Mouse (Mus musculus) forebrain, embryonic 14.5 days (tissue): Measurements from ENCODE around the gene Ltbp2. TPM values are rescaled to one million over a fixed set of nuclear protein-coding genes. Genes with fewer than 3 reads are reported as not detected.

Experiments
- ATAC-seq: fragments of 200-750 bp; cut with Nextera tagmentation; 2 replicates; pipeline ENCODE4 v1.8.0; 2017; ENCODE audit warnings: mild to moderate bottlenecking, moderate library complexity
- DNase-seq: peaks from one replicate; pipeline ENCODE4 v3.0.0-alpha.2; 2015; ENCODE audit warnings: low spot score
- H3K27ac ChIP-seq: fragments of 300-500 bp; sonication (generic); 2 replicates; pipeline ENCODE4 v1.5.1; 2014; ENCODE audit warnings: low read depth, mild to moderate bottlenecking, control low read depth, low read length, moderate library complexity
- H3K27me3 ChIP-seq: fragments of 300-500 bp; sonication (generic); replicated peaks from 2 replicates; pipeline ENCODE4 v1.6.1; 2014; ENCODE audit warnings: low read length, control low read depth, mixed read lengths; ENCODE audit not compliant: control insufficient read depth, insufficient read depth
- H3K36me3 ChIP-seq: fragments of 300-500 bp; sonication (generic); 2 replicates; pipeline ENCODE4 v1.6.1; 2014; ENCODE audit warnings: low read length, control low read depth; ENCODE audit not compliant: control insufficient read depth, insufficient read depth
- H3K4me1 ChIP-seq: fragments of 300-500 bp; sonication (generic); 2 replicates; pipeline ENCODE4 v1.6.1; 2014; ENCODE audit warnings: antibody characterized with exemption, low read length, control low read depth; ENCODE audit not compliant: control insufficient read depth, insufficient read depth
- H3K4me2 ChIP-seq: fragments of 300-500 bp; sonication (generic); 2 replicates; pipeline ENCODE4 v1.6.1; 2014; ENCODE audit warnings: mild to moderate bottlenecking, control low read depth, low read length
- H3K4me3 ChIP-seq: fragments of 300-500 bp; sonication (generic); 2 replicates; pipeline ENCODE4 v1.5.1; 2014; ENCODE audit warnings: low read depth, low read length, control low read depth
- H3K9ac ChIP-seq: fragments of 300-500 bp; sonication (generic); 2 replicates; pipeline ENCODE4 v1.6.1; 2014; ENCODE audit warnings: mild to moderate bottlenecking, low read length, control low read depth, moderate library complexity
- H3K9me3 ChIP-seq: fragments of 300-500 bp; sonication (generic); replicated peaks from 2 replicates; pipeline ENCODE4 v1.6.1; 2016; ENCODE audit warnings: low read length, control low read depth, mixed read lengths; ENCODE audit not compliant: control insufficient read depth
- WGBS: fragments of 180-500 bp; shearing (Covaris S2); extraction: QIAGEN DNeasy Blood & Tissue Kit; methylation state at CpG from one replicate; pipeline ENCODE4 v1.1.7; 2014; 5-methylcytosine and 5-hydroxymethylcytosine counted together
- polyA plus RNA-seq: library from polyadenylated mRNA; unstranded; fragments of >200 nt; fragmentation: Nextera tagmentation; extraction: Ambion mirVana; gene quantifications from 2 replicates; pipeline ENCODE4 v1.2.1, GENCODE M21; 2014

Gene Ltbp2
- polyA plus RNA-seq, 1 experiment from 2014 or later = not detected

DNA sequence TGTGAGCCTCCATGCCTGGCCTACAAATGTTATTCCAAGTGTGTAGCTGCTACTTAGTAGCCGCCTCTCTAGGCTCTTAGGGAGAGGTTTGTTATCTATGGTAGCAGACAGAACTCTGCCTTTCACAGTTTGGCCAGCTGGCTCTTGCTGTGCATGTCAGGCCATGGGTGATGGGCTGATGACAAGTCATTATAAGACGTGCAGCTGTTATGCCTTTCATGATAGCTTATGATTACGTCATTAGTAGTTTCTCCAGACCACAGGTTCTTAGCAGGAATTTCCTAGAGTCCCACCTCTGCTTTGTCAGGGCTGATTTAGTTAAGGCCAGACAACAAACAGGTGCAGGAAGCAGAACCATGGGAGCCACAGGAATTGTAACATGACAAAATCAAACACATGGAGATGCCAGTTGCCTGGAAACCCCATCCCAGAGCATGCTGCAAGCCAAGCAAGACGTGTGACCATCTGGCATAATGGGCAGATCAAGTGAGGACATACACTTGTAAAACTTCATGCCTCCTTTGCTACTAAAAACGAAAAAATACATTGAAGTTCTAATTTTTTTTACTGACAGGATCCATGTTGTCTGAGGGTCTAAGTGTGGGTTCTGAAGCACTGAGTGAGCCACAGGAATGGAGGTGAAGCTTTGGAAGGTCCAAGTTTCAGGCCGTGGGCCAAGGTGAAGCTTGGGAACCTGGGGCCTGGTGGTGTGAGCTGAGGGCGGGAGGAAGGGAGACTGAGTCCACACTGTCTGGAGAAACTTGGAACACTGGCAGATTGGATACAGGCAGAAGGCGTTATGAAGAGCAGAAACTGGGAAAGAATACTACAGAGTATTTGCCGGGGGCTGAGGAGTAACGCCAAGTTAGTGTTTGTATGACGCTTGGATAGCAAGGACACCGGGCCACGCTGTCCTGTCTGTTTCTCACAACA lies 56.8 kb downstream of the Ltbp2 start:
- Histone ChIP-seq H3K9me3 (no peaks in the 10 kb centered on the region), H3K27me3 (no peaks in the 10 kb centered on the region), H3K4me3 (no peak overlapping the region), H3K27ac (no peak overlapping the region), H3K36me3 (no peaks in the 10 kb centered on the region), H3K4me2 (no peak overlapping the region), H3K4me1 (no peaks in the 10 kb centered on the region), H3K9ac (no peak overlapping the region)
- DNase-seq (peak; percentile 23), ATAC-seq (no peak)
- WGBS = 81% methylated on average over 13 of the region's 13 CpGs

DNA sequence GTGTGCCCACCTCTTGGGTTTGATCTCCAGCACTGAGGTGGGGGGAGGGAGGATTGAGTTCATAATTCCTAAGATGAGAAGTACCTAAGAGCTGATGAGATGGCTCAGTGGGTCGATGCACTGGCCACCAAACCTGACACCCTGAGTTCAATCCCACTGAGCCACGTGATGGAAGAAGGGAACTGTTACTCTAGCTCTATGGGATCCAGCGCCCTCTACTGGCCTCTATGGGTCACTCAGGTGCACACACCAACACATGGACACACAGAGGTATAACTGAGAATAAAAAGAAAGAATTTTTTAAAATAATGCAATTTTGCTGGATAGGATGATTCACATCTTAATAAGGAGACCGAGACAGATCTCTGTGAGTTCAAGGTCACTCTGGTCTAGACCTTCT lies 57.8 kb downstream of the Ltbp2 start:
- Histone ChIP-seq H3K4me3 (no peak overlapping the region), H3K27me3 (no peaks in the 10 kb centered on the region), H3K4me1 (no peaks in the 10 kb centered on the region), H3K27ac (no peak overlapping the region), H3K36me3 (no peaks in the 10 kb centered on the region), H3K9ac (no peak overlapping the region), H3K9me3 (no peaks in the 10 kb centered on the region), H3K4me2 (no peak overlapping the region)
- DNase-seq = no peak
- no peak for ATAC-seq
- 62% methylated on average over 4 of the region's 4 CpGs for WGBS

DNA sequence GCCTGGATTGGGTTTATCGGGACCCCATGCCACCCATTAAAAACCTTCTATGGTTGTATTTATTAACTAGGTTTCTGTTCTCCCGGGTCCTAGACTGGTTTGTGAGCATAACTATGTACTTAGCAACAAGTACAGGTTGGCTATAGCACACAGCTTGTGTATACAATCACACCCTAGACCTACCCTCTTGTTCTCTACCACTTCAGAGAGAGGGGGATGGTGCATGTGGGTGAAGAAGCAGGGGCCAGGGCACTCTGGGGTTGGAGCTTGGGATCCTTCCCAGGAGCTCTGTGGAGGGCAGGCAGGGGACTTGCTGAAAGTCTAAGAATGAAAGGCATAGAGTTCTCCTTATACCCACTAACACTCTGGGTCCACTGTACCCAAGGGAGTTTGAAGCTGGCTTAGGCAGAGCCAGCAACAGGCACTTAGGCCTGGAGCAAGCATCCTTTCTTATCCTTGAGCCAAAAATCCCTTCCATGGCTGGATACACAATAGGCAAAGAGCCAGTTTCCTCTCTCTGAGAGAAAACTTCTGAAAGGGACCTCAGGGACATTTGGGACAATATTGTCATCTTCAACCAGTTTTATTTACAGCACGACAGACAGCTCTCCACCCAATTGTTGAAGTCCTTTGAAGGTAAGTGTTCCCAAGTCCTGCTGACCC lies 61.5 kb downstream of the Ltbp2 start:
- H3K4me2 ChIP-seq = no peak overlapping the region
- H3K36me3 ChIP-seq = no peaks in the 10 kb centered on the region
- H3K4me1 ChIP-seq = no peaks in the 10 kb centered on the region
- H3K9ac ChIP-seq = no peak overlapping the region
- no peak overlapping the region for H3K27ac ChIP-seq
- no peak for ATAC-seq
- H3K4me3 ChIP-seq = no peak overlapping the region
- no peaks in the 10 kb centered on the region for H3K9me3 ChIP-seq
- H3K27me3 ChIP-seq = no peaks in the 10 kb centered on the region
- DNase-seq = no peak
- 78% methylated on average over 3 of the region's 3 CpGs for WGBS

DNA sequence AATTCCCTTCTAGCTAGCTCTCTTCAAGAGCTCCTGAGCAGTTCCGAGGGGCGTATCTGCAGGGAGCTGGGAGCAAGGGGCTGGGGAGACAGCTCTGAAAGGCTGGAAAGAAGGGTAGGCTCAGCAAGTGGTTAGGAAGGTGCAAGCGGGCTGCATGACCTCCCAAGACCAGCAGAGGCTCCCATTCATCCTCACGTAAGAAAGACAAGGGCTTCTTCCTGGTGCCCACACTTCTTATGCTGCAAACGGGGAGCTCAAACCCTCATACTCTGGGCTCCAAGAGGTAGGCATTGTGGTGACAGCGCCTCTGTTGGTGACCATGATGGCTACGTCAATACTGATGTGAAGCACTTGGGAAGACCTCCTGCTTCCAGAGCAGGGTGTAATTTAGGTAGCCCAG lies 62.6 kb downstream of the Ltbp2 start:
- DNase-seq = no peak
- 47% methylated on average over 7 of the region's 7 CpGs for WGBS

DNA sequence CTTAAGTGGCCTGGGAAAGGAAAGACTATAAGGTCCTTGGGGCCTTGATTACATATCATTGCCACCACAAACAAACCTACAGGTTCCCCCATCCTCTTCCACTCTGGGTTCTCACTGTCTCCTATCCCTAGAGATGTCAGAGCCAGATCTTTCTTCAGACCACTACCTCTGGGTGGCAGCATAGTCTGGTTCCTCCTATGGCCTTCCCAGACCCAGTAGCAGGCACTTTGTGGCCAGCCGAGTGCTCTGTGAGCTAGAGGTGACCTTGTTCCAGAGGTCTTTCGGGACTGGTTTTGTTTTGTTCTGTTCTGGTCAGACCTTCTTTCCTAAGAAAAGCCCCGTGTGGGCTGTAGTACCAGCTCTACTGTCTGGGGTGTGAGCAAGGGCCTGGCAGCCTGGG lies 64.3 kb downstream of the Ltbp2 start:
- no peak for DNase-seq
- no peaks in the 10 kb centered on the region for H3K27me3 ChIP-seq
- H3K9me3 ChIP-seq = no peaks in the 10 kb centered on the region
- no peak overlapping the region for H3K9ac ChIP-seq
- H3K4me2 ChIP-seq = no peak overlapping the region
- WGBS = 67% methylated on average over 3 of the region's 3 CpGs
- H3K4me1 ChIP-seq = no peaks in the 10 kb centered on the region
- no peak for ATAC-seq
- H3K4me3 ChIP-seq = no peak overlapping the region
- H3K27ac ChIP-seq = no peak overlapping the region
- no peaks in the 10 kb centered on the region for H3K36me3 ChIP-seq

More for the DNA sequence above, 62.6 kb downstream of the Ltbp2 start:
- no peak overlapping the region for H3K27ac ChIP-seq
- H3K27me3 ChIP-seq = no peaks in the 10 kb centered on the region
- H3K9me3 ChIP-seq = no peaks in the 10 kb centered on the region
- no peak for ATAC-seq
- no peak overlapping the region for H3K9ac ChIP-seq
- no peak overlapping the region for H3K4me2 ChIP-seq
- no peaks in the 10 kb centered on the region for H3K4me1 ChIP-seq
- H3K4me3 ChIP-seq = no peak overlapping the region
- no peaks in the 10 kb centered on the region for H3K36me3 ChIP-seq

DNA sequence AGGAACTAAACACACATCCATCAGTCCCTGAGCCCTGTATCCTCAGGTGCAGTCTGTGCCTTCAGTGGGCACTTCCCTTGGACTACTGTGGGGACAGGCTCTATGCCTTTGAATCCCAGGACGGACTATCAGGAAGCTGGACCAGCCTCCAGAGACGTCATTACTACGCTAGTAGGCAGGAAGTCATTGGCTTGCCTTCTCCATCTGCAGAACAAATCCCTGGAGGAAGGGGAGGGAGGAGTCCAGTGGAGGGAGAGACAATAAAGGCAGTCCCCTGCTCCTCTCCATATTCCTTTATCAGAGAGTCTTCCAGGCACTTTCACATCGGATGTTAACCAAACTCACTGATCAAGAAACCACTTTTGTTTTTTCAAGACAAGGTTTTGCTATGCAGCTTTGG lies 64.8 kb downstream of the Ltbp2 start:
- Histone ChIP-seq H3K36me3 (no peaks in the 10 kb centered on the region), H3K27me3 (no peaks in the 10 kb centered on the region), H3K4me2 (no peak overlapping the region), H3K4me3 (no peak overlapping the region), H3K9me3 (no peaks in the 10 kb centered on the region), H3K9ac (no peak overlapping the region), H3K4me1 (no peaks in the 10 kb centered on the region), H3K27ac (no peak overlapping the region)
- WGBS = 74% methylated on average over 4 of the region's 4 CpGs
- DNase-seq (no peak), ATAC-seq (no peak)

DNA sequence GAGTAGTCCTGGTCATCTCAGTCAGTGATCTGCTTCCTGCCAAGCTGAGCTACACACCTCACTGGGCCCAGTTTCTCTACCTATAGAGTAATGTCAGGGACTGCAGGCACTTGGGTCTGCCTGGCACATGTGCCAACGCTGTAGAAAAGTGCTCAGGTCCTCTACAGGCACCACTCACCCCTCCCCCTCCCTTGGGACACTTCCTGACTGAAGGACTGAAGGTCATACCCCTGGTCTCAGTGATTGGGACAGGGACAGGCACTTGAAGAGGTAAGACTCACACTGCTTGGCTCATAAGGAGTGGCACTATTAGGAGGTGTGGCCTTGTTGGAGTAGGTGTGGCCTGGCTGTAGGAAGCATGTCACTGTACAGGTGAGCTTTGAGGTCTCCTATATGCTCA lies 65.5 kb downstream of the Ltbp2 start:
- DNase-seq (no peak), ATAC-seq (no peak)
- Histone ChIP-seq H3K36me3 (no peaks in the 10 kb centered on the region), H3K27me3 (no peaks in the 10 kb centered on the region), H3K27ac (no peak overlapping the region), H3K4me1 (no peaks in the 10 kb centered on the region), H3K4me3 (no peak overlapping the region), H3K9me3 (no peaks in the 10 kb centered on the region), H3K9ac (no peak overlapping the region), H3K4me2 (no peak overlapping the region)
- 62% methylated on average over 1 of the region's 1 CpGs for WGBS

DNA sequence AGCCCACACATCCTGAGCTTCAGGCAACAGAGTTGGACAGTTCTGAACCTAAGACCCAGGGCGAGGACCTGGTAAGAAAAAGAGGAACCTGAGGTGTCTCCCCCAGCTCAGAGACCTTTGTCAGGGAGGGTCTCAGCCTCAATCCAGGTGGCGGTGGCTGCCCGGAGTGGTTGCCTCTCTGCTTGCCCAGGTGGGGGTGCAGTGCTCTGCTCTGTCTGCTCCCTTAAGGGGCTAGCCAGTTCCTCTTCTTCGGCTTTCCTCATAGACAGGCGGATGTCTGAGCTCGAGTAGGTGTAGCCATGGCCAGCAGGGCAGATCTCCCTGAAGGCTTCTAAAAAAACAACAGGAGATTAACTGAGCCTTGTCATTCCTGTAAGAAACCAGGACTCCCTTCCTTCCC lies 67.3 kb downstream of the Ltbp2 start:
- no peak overlapping the region for H3K9ac ChIP-seq
- 84% methylated on average over 6 of the region's 6 CpGs for WGBS
- H3K4me3 ChIP-seq = no peak overlapping the region
- H3K4me1 ChIP-seq = no peaks in the 10 kb centered on the region
- H3K9me3 ChIP-seq = no peaks in the 10 kb centered on the region
- DNase-seq (no peak), ATAC-seq (no peak)
- H3K36me3 ChIP-seq = no peaks in the 10 kb centered on the region
- no peak overlapping the region for H3K27ac ChIP-seq
- H3K27me3 ChIP-seq = no peaks in the 10 kb centered on the region
- H3K4me2 ChIP-seq = no peak overlapping the region

DNA sequence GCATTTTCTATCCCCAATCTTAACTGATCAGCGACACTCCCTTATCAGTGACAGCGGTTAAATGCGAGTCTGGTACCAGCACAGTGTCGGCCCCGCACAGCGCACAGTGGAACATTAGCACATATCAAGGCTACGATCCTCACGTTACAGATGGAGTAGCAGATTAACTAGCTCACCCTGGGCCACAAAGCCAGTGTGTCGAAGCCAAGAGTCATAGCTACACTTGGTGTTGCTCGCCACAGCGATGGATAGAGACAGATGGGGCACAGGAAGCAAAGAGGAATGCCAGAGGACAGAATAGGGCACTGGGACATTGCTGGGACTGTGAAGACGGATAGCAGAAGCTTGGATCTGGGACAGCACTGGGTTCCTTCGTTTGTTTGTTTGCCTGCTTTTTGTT lies 69.0 kb downstream of the Ltbp2 start:
- no peaks in the 10 kb centered on the region for H3K36me3 ChIP-seq
- no peak for ATAC-seq
- DNase-seq = no peak
- H3K27me3 ChIP-seq = no peaks in the 10 kb centered on the region
- no peak overlapping the region for H3K4me3 ChIP-seq
- H3K9ac ChIP-seq = no peak overlapping the region
- H3K4me2 ChIP-seq = no peak overlapping the region
- H3K4me1 ChIP-seq = no peaks in the 10 kb centered on the region
- WGBS = 86% methylated on average over 13 of the region's 13 CpGs
- H3K9me3 ChIP-seq = no peaks in the 10 kb centered on the region
- no peak overlapping the region for H3K27ac ChIP-seq
